Mouse (Mus musculus): ENCODE data around the gene Gpc1. TPM values are rescaled to one million over a fixed set of nuclear protein-coding genes. Genes with fewer than 3 reads are reported as not detected.
A peak's percentile ranks its signal among the peaks of the same experiment; 100 is the strongest.

The Gpc1 gene
- polyA plus RNA-seq, 1 experiment from 2014 or later: 24.3 TPM

DNA sequence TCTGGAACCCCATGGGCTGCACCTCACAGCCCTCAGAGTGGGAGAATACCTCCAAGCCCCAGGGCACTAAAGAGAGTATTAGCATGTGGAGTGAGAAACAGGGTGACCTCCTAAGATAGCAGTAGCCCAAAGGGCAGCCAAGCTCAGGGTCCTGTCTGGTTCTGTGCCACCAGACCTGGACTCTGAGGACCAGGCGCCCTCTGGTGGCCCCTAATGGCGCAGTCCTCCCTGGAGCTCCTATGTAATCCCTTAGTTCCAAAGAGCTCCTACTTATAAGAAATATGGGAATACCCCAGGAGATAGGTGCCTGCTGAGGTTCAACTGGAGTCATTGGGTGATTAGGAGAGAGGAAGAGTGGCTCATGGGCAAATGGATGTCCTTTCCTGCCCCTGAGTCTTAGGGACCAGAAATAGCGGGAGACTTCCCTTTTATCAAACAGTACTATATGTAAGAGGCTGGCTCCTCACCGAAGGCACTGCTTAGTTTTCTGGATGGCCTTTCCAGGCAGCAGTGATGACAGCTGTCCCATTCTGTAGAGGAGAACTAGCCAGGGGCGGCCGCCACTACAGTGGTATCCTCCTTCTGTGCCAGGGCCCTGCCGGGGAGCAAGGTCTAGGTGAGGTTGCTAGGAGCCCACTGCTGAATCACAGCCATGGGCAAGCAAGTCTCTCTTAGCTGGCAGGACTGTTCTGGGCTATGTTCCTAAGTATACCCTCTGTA is 2.7 kb downstream of the Gpc1 start:
- peak; percentile 60 for DNase-seq (ENCODE audit: low spot score)

DNA sequence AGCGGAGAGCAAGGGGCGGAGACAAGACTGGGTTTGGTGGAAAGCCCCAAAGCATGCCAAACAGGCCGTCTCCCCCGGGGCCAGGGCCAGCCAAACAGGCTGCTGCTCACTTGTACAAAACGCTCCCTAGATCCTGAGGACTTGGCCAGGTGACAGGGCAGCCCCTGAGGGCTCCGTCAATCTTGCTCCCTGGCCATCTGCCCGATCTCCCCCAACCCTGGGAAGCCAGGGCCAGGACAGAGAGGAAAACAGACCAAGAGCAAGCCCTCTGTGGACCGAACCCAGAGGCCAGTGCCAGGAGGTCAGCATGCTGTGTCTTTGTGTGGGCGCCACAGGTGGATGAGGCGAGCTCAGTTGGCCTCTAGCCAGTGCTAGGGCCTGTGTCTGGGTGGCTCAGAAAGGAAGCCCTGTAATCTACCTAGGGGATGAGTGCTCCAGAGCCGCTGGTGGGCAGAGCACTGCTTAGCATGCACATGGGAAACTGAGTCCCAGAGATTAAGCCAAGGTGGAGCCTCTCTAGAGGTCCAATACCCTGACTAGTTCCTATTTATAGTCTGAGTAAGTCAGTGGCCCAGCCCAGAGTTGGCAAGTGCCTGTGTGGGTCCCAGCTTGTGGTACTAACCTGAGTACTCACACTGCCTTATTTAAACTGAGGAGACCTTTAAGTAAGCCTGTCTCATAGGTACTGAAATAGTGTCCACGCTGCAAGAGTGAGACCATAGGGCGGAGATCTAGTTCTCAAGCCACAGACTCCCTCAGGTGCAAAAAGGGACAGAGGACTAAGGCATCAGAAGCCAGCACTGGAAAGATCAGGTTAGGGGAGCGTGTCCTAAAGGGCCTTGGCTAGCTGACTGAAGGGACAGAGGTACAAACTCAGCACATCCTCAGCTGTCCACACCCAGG is 6.7 kb downstream of the Gpc1 start:
- DNase-seq (ENCODE audit: low spot score): no peak

DNA sequence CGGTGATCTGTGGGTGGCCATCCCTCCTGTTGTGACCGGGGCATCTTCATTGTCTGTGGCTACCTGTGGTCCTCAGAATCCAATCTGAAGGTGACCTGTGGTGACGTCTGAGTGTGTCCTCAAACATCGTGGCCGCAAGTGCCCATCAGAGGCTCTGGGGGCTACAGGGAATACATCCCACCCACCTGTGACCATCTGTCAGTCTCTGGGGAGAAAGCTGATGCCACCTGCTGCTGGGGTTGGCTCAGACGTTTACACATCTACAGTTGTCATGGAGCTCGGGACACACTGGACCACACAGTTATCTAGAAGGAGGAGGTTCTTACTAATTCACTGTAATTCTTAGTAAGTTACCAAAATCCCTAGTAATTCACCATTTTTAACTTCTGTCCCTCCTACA is 7.8 kb downstream of the Gpc1 start:
- DNase-seq (ENCODE audit: low spot score): no peak

DNA sequence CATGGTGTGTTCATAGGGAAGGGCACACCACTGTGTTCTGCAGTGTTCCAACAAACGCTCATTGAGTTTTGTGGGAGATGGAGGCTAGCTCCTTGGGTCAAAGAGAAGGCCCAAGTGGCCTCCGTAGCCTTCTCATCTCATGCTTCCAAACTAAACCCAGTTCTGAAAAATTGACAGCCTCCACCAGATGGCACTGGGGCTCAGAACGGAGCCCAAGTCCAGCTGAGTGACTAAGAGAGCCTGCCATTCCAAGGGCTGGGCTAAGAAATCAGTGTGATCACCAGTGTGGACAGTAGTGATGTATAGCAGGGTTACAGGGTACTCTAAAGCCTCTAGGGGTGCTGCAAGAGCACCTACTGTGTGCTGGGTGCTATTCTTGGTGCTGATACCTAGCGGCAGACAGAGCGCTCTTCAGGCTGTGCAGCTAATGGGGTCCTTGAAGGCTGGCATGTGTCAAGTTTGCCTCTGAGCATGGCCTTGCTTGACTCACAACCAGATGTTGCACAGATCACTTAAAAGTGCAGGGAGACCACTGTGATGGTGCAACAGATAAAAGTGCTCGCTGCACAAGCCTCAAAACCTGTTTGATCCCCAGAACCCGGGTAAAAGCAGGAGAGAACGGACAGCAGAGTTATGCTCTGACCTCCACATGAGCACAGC is 8.9 kb downstream of the Gpc1 start:
- no peak for DNase-seq (ENCODE audit: low spot score)

DNA sequence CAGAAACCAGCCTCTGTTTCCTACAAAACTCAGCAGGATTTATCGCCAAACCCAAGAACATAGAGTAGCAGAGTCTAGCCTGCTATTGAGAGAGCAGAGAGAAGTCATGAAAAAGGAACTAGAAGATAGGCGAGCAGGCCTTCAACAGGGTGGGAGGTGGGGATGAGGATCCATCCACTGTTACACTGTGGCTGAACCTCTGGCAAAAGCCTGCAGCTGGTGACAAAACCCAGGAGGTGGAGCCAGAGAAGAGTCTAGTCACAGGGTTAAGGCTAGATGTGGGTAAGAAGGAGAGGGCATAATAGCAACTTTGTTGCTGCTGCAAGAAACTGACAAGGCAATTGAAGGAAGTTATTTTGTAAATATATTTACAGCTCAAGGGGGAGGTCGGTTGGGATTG is 10.0 kb downstream of the Gpc1 start:
- no peak for DNase-seq (ENCODE audit: low spot score)

DNA sequence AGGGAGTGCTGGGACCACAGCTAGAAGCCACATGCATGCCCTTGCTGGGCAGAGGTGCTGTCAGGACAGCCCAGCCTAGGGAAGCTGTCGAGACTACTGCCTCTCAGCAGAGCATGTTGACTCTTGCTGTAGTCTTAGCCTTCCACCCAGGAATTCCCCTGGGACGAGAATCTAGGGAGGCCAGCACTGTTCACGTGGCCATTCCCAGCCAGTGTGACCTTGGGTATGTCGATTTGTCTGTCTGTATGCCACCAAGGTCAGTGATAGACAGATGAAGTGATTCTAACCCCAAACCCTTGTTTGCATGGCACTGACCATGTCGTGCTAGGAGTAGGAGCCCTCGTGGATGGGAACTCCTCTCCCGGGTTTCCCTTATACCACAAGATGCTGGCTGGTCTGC is 14.4 kb downstream of the Gpc1 start:
- no peak for DNase-seq (ENCODE audit: low spot score)

DNA sequence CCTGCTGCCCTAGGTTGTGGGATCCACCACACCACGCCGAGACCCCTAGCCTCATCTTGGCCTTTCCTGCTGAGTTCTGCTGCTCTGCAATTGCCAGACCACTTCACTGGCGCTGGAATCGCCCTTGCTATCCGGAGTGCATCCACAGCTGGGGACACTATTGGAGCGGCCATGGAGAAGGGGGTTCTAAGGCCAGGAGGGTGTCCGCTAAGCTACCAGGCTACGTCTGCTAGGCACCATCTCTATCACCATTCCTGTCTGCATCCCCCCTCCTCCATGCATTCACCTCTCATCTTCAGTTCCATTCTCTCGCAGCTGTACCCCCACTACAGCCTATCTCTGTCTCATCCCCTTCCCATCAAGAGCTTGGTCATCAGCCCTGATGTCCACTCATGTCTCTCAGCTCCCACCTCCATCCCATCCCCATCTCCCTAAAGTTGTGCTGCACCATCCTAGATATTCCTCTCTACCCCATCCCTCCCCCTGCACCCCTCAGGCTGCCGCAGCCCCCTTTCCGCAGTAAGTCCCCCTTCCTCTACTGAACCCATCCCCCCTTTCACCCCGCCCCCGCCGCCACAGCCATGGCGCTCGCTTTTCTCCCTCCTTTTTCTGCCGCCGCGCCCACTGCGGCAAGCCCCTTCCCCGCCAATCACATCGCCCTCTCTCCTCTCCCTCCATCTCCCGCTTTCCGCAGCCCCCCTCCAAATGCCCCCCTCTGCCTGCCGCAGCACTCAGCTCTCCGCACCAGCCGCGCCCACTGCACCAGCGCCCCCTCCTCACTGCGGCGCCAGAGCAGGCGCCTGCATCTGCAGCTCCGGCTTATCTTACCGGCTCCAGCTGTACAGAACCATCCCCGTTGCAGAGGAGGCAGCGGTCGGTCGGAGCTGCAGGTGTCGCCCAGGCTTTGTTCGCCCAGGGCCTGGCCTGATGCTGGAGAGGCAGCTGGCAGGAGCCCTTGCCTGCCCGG is 16.7 kb downstream of the Gpc1 start:
- no peak for DNase-seq (ENCODE audit: low spot score)

DNA sequence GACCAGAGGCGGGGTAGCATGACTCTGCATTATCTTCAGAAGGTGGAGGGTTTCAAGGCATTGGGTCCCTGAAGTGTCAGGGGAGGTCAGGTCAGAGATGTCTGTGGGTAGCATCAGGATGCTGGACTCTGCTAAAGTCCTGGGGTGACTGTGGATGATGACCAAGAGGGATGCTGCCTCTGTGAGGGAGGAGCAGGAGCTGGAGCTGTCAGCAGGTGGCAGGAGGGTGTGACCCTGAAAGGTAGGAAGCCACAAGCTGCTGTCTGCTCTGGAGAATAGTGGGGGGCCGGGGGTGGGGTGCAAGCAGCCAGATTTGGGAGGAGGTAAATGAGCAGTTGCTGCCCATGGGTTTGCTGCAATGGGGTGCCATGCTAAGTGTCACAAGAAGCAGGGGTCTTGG is 18.0 kb downstream of the Gpc1 start:
- DNase-seq (ENCODE audit: low spot score): no peak

DNA sequence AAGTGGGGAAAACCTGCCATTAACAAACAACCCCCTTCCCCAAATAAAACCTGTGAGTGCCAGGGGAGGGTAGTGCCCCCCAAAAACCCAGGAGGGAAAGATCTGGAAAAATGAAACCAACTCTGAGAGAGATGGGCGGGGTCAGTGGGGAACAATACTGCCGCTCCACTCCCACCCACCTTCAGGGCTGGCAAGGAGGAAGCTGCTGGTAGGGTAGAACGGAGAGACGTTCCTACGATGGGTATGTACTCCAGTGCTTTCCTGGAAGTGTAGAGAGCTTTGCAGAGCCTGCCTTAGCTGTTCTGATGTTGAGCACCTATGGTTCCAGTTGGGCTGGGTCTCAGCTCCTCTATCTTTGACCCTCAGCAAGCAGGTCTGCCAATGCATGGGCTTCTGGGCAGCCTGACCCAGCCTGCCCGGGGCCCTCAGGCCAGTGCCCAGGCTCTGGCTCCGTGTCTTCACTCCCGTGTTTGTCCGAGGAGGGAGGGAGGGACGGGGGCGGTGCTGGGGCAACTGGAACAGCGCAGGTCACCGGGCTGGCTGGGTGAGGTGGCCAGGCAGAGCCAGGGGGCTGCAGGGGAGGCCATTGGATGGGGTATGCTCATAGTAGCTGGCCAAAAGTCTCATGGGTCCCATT is 18.6 kb downstream of the Gpc1 start:
- no peak for DNase-seq (ENCODE audit: low spot score)

DNA sequence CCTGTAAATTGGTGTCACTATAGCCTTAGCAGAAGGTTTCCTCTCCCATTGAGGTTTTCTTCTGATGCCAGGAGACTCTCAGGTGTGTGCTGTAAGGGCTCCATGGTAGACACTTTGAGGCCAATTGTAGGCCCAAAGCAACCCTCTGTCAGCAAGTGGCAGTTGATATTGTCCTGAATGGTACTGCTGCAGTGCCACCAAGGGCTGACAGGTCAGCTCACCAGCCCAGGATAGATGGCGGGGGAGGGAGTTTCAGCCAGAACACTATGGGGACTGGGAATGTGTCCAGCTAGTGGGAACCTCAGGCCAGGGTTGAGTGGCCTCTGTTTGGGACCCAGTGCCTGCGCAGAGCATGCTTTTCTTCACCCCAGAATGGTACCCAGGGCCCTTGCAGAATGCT is 21.0 kb downstream of the Gpc1 start:
- DNase-seq (ENCODE audit: low spot score): no peak

DNA sequence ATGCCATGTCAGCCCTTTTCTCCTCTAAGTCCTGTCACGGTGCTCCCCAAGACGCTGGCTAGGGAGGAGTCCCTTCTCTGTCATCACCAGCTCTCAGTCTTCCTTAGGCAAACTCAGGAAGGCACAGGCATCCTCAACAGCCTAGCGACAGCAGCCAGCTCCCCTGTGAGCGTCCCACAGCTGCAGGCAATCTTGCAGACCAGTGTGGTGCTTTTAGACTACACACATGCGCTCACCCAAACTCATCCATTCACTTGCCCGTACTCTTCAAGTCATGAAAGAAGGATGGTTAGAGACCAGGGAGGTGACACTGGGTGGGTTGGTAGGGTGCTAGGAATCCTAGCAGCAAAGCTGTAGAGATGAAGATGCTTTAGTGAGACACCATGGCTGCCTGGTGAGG is 30.1 kb downstream of the Gpc1 start:
- no peak for DNase-seq (ENCODE audit: low spot score)

DNA sequence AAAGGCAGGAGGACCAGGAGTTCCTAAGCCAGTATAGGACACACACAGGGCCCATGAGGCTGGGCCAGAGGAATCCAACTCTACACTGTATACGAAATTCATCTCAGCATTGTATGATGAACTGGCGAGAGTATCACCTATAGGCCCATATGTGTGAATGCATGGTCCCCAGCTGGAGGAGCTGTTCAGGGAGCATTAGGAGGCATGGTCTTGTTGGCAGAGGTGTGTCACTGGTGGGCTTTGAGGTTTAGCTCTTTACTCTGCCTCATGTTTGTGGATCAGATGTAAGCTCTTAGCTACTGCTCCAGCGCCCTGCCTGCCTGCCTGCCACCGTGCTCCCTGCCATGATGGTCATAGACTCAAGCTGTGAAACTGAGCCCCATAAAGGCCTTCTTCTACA is 31.8 kb downstream of the Gpc1 start:
- DNase-seq (ENCODE audit: low spot score): no peak

DNA sequence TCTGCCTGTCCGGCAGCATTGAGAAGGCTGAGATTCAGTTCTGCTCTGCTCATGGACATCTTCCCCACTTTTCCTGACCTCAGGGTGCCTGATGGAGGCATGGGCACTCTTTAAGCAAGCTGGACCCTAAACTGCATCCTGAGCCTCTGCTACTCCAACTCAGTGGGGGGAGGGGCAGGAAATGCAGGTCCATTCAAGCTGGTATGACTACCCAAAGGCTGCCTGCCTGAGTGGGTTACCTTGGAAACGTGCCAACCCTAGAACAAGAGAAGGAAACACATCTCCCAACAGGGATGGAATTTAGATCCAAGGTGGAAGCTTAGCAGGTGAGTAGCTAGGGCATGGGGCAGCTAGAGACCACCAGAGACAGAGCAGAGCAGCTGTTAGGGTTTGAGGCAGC is 34.7 kb downstream of the Gpc1 start:
- DNase-seq (ENCODE audit: low spot score): no peak

DNA sequence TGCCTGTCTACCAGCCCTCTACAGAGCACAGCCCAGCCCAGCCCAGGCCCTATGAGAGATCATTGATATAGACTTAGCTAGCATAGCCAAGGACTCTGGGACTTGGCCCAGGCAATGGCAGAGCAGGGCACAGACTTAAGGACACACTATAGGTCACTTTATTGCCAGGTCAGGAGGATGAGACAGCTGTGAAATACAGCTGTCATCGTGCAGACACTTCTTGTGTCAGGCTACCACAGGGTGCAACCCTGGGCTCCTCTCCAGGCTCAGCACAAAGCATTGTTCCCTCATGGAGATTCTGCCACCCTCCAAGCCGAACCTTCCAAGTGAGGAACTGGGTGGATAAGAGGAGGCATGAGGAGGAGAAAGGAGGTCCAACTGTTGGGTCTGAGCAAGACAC is 38.5 kb downstream of the Gpc1 start:
- DNase-seq (ENCODE audit: low spot score): no peak

DNA sequence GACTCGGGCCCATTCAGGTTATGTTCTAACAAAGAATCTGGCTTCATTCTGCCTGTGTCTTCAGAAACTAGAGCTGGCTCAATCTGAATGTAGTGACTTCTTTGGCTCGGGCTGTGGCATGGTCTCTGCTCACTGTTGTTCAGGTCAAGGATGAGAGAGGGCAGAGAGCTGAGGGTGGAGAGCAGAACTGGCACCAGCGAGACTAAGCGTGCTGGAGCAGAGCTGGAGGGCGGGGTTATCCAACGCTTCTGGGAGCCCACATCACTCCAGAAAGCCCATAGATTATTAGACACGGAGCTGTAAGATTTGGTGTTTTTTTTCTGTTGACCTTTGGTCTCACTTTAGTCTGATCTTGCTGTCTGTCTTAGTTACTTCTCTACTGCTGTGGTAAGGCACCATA is 41.2 kb downstream of the Gpc1 start:
- no peak for DNase-seq (ENCODE audit: low spot score)

DNA sequence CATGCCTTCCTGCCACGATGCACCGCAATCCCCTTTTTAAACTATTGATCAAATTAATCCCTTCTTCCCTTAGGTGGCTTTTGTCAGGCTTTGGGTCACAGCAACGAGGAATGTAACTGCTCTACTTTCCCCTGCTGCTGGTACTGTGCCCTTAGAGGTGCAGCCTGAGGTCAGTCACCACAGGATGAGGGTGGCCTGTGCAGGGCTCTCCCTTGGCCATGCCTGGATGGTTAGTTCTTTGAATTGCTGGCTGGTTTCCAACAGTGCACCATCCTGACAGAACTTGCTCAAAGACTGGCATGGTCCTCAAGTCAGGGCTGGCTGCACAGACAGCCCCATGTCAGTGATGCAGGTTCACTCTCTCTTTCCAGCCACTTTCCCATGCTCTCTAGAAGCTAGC is 42.6 kb downstream of the Gpc1 start:
- no peak for DNase-seq (ENCODE audit: low spot score)

DNA sequence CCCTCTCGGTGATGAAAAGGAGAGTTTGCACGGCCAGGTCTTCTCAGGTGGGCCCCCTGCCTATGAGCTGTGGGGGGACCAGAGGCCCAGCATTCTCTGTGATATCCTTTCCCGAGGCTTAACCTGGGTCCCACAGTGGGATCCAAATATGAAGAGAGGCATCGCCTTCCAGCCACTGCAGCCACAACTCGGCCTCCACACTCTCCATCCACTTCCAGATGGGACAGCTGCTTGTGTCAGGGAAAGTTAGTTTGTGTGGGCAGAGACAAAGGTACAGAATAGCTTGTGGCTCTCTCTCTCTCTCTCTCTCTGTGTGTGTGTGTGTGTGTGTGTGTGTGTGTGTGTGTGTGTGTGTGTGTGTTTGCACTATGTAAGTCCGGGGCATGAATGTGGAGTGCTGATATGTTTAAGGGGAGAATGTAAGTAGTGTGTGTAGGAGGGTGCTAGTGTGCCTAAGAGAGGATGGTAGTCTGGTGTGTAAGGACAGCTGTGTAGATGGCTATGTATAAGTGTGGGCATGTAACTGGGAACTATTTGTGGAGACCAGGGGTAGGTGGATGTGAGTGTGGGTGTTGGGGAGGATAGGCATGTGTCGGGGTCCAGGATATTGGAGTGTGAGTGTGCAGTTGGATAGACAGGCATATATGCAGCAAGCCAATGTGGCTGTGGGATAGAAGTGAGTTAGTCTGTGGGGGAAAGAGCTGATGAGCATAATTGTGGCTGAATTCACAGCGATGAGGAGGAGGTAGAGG is 44.1 kb downstream of the Gpc1 start:
- DNase-seq (ENCODE audit: low spot score): no peak

DNA sequence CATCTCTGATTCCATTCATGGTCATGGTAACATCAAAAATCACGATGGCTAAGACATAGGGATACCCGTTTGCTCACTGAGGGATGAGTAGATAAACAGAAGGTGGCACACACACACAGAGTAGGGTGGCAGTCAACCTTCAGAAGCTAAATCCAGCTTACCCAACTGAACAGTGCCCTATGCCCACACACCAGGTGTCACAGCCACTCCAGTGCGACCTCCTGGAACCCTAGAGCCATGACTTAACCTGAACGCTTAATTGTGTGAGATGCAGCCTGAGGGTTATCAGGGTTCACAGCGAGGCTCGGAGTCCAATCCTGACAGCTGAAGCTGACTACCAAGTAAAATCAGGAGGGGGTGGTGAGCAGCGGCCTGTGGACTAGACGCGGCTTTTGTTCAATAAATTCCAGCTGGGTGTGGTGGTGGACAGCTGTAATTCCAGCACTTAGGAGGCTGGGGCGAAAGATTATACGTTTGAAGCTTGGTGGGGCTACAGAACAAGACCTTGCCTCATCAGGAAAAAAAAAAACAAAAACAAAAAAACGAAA is 46.1 kb downstream of the Gpc1 start:
- DNase-seq (ENCODE audit: low spot score): no peak

DNA sequence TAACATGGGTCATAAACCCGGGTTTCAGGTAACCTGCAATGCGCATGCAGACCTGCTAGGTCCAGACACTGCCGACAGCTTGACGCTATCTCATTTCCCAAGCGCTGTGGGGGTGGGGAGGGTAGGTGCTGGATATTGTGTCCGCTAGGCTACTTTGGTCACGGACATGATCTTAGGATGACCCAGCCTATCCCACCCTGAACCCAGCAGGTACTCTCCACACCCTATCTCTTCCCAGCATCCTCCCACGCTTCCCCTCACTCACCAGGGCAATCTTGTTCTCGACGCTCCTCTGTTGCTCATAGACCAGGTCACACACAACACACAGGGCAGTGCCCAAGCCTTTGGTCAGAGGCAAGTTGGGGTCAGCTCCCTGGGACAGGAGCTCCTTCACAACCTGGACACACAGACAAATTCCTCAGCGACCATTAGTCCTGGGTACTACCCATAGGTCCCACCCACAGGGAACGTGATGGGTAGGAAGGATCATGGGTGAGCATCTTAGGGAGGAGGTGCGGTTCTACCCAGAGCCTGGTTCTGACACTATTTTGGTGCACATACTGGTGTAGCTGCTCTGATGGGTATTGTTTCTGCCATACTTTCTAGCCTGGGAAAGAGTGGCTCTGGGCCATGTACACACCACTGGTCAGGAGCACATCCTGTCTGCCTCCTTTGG is 46.8 kb downstream of the Gpc1 start:
- no peak for DNase-seq (ENCODE audit: low spot score)
